Mouse (Mus musculus) limb, embryonic 13.5 days (tissue): ENCODE measurements at regions not wholly inside any gene's neighbourhood (a gene's known extent, or its start where the extent isn't known, plus 50 kb on each side); places are given as distances from the start of the nearest gene placed in this dataset.

Experiments
- ATAC-seq: fragments of 200-750 bp; cut with Nextera tagmentation; 2 replicates; pipeline ENCODE4 v1.8.0; 2017; ENCODE audit warnings: low read depth, moderate number of reproducible peaks, moderate TSS enrichment; ENCODE audit not compliant: low FRiP score
- H3K27ac ChIP-seq: fragments of 300-500 bp; sonication (generic); 2 replicates; pipeline ENCODE4 v1.5.1; 2015; ENCODE audit warnings: inconsistent platforms, mild to moderate bottlenecking, moderate library complexity
- H3K27me3 ChIP-seq: fragments of 300-500 bp; sonication (generic); 2 replicates; pipeline ENCODE4 v1.6.1; 2015; ENCODE audit warnings: mild to moderate bottlenecking, inconsistent platforms
- H3K36me3 ChIP-seq: fragments of 300-500 bp; sonication (generic); 2 replicates; pipeline ENCODE4 v1.6.1; 2015; ENCODE audit warnings: inconsistent platforms, mild to moderate bottlenecking, moderate library complexity
- H3K4me1 ChIP-seq: fragments of 300-500 bp; sonication (generic); 2 replicates; pipeline ENCODE4 v1.6.1; 2015; ENCODE audit warnings: inconsistent platforms
- H3K4me2 ChIP-seq: fragments of 300-500 bp; sonication (generic); replicated peaks from 2 replicates; pipeline ENCODE4 v1.6.1; 2015; ENCODE audit warnings: inconsistent platforms, mild to moderate bottlenecking, moderate library complexity
- H3K4me3 ChIP-seq: fragments of 300-500 bp; sonication (generic); 2 replicates; pipeline ENCODE4 v1.5.1; 2015; ENCODE audit warnings: moderate library complexity, mild to moderate bottlenecking, inconsistent platforms
- H3K9ac ChIP-seq: fragments of 300-500 bp; sonication (generic); 2 replicates; pipeline ENCODE4 v1.6.1; 2015; ENCODE audit warnings: mild to moderate bottlenecking, inconsistent platforms
- H3K9me3 ChIP-seq: fragments of 300-500 bp; sonication (generic); 2 replicates; pipeline ENCODE4 v1.6.1; 2016; ENCODE audit warnings: inconsistent platforms
- WGBS: fragments of 180-500 bp; shearing (Covaris S2); methylation state at CpG from one replicate; pipeline ENCODE4 v1.1.7; 2015; 5-methylcytosine and 5-hydroxymethylcytosine counted together

DNA sequence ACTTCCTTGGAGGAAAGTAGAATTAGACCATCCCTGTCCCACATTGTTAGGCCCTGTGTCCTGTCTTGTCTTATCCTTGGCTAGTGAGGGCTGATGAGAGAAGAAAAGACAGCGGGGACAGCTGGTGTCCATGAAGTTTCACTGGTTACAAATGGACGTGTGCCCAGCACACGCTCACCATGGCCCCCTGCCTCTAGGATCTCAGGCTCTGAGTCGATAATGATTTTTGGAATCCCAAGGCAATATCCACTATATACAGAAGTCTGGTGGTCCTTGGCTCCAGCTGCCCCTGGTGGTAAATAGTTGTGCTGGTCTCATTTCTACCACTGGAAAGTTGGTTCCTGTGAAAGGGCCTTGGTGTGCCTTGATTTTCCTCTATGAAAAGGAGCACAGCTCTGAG, 51.7 kb upstream of the F13a1 start:
- no peak overlapping the region for H3K4me2 ChIP-seq
- WGBS, result 87% methylated on average over 4 of the region's 4 CpGs

More for the DNA sequence above, 51.7 kb upstream of the F13a1 start:
- no peaks in the 10 kb centered on the region for H3K36me3 ChIP-seq
- no peak overlapping the region for H3K4me3 ChIP-seq
- no peak overlapping the region for H3K27ac ChIP-seq
- no peak overlapping the region for H3K9ac ChIP-seq
- H3K27me3 ChIP-seq, result no peaks in the 10 kb centered on the region
- no peak for ATAC-seq
- peaks cover 5% of the 10 kb centered on the region; the same call in 1 of the 2 replicates for H3K9me3 ChIP-seq
- peaks cover 9% of the 10 kb centered on the region for H3K4me1 ChIP-seq
